Mouse (Mus musculus) C2C12 (cell line): ENCODE measurements around the gene A930017K11Rik.

Experiments
- CEBPB ChIP-seq: IDR thresholded peaks from one replicate; pipeline ENCODE4 v1.6.1; 2011; ENCODE audit warnings: low read depth, mild to moderate bottlenecking, control low read depth, moderate library complexity
- CTCF ChIP-seq: IDR thresholded peaks from one replicate; pipeline ENCODE4 v1.5.1; 2011; ENCODE audit not compliant: control insufficient read depth, insufficient read depth, insufficient read length
- FOSL1 ChIP-seq: IDR thresholded peaks from one replicate; pipeline ENCODE4 v1.8.0; 2011; ENCODE audit warnings: mild to moderate bottlenecking, low read length; ENCODE audit not compliant: poor library complexity, insufficient read depth, severe bottlenecking
- MAX ChIP-seq: IDR thresholded peaks from one replicate; pipeline ENCODE4 v1.6.1; 2011; ENCODE audit warnings: mild to moderate bottlenecking, control low read depth
- MYOD1 ChIP-seq: IDR thresholded peaks from one replicate; pipeline ENCODE4 v1.6.1; 2011; ENCODE audit warnings: low read depth; ENCODE audit not compliant: control insufficient read depth, insufficient read length
- MYOG ChIP-seq: IDR thresholded peaks from one replicate; pipeline ENCODE4 v1.6.1; 2011; ENCODE audit not compliant: control insufficient read depth, insufficient read length; ENCODE audit errors: extremely low read depth
- USF1 ChIP-seq: IDR thresholded peaks from one replicate; pipeline ENCODE4 v1.6.1; 2011; ENCODE audit warnings: low read depth, mild to moderate bottlenecking, control low read depth, moderate library complexity

DNA sequence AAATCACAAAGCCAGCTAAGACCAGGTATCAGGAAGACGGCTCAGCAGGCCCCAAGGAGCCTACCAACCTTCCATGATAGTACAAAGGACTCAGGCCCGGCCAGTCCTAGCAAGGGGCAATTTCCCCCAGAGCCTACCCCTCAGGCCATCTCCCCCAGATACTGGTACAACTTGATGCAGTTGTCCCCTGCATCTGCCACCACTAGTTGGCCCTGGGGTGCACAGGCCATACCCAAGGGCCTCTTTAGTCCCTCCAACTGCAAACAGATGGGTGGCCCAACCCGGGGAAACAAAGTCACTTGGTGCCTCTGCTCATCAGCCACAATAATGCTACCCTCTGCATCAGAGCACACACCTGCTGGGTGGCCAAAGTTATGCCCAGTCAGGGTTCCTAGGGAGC is 9.1 kb downstream of the A930017K11Rik start:
- TF ChIP-seq CTCF (no peak), MAX (no peak), MYOD1 (no peak), MYOG (no peak), USF1 (no peak), CEBPB (no peak), FOSL1 (no peak)
